Mouse (Mus musculus): ENCODE results near the gene Tbc1d12.
"Not testable (repeated sequence)": the region's sequence is repeated elsewhere in the genome, so short reads cannot be mapped to it uniquely, and the experiment has no call there.

The Tbc1d12 gene

DNA sequence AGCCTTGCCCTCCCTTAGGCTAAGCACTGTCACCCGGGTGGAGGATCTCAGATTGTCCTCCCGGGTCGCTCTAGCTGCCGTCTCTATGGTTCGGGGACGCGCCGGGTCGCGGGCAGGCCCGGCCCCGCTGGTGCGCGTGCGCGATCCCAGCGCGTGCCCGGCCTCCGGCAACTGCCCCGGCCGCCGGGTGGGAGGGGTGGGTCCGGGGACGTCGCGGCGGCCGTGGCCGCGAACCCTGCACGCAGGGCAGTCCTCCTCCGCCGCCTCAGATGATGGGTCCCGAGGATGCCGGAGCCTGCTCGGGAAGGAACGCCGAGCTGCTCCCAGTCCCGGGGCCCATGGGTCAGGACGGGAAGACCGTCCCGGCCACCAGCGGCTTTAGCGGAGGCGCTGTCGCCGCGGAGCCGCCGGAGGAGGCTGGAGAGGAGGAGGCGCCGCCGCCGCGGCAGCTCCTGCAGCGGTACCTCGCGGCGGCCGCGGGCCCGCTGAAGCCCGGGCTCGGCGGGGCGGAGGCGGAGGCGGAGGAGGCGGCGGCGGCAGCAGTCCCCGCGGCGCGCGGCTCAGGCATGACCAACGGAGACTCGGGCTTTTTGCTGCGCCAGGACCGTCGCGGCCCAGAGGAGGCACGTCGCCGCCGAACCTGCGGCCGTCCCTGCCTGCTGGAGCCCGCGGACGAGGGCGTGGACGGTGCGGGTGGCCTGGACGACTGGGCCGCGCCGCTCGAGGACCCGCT, at the start of gene Tbc1d12:
Gene Tbc1d12 (plus strand): TSS at position 142 of the 733 bp plus-strand sequence.
- peak; percentile 87 for DNase-seq (ENCODE audit: low read depth)

DNA sequence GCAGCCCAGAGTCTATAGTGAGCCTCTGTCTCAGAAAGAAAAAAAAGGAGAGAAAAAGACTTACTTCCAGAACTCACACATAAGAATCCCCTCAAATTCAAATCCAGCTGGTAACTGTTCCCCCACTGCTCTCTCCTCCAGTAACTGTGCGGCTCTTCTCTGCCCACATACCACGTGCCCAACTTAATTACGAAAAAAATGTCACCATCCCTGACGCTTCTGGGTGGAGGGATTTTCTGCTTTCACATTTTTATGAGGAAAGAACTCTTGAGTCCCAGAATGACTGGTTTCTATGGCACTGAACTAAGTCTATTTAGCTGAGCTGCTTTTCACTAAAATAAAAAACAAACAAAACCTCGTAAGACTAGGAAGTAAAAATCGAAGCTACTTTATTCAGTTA, 48.6 kb upstream of the Tbc1d12 start:
- DNase-seq (ENCODE audit: low read depth): no peak

DNA sequence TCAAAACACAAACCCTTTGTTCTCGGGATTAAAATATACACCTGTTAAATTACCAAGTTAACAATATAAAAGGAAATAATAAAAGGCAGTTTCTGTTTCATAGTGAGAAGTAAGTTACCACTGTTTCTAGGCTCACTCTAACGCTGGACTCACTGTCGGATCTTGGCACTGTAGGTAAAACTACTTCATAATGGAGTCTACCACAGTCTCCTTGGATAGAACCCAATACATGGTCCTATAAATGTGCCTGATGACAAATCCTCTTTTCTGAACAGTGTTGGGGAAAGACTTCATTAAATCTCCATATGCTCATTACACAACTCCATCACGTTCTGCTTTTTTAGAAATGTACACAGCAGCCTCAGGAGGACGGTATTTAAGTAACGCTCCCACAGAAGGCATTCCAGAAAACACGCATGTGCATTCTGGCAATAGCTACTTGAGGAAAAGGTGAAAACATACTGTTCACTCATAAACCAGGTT, 42.8 kb upstream of the Tbc1d12 start:
- DNase-seq (ENCODE audit: low read depth): no peak

DNA sequence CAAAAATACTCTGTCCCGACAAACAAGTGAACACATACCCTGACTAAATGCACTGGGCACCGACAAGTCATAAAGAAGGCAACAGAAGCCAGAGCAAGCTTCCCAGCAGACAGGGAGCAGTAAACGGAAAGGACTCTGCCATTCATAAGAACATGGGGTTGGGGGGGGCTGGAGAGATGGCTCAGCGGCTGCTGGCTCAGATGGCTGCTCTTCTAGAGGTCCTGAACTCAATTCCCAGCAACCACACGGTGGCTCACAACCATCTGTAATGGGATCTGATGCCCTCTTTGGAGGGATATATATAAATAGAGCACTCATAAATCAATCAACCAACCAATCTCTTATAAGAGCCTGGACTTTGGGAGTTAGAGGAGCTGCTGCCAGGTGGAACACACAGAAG, 39.8 kb upstream of the Tbc1d12 start:
- no peak for DNase-seq (ENCODE audit: low read depth)

DNA sequence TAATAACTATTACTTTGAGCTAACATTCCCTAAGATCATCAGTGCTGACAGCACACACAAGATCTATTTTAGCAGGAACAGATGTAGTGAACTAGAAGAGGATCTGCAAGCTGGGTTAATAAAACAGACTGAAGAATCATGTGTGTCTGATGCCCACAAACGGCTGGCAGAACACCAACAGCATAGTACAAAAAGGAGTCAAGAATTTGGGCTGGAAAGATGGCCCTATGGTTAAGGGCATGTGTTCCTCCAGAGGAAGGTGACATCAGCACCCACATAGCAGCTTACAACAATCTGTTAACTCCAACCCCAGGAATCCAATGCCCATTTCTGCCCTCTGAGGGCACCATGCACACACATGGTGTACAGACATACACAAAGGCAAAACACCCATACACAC, 38.1 kb upstream of the Tbc1d12 start:
- DNase-seq (ENCODE audit: low read depth): no peak

DNA sequence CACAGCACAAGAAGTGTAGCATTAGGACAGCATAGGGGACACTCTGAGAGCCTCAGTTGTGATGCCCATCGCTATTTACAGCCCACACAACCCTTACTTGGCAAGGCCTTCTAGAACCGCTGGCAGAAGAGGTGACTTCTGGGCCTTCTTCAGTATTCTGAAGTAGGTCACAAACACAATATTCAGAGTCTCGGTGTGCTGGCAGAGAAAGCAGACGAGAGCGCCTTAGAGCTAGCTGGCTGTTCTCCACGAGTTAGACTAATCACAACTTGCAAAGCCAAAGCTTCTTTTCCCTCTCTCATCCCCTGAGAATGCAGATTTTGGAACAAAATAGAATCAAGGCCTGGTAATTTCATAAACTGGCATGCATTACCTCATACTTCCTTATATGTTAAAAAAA, 37.6 kb upstream of the Tbc1d12 start:
- DNase-seq (ENCODE audit: low read depth): no peak

DNA sequence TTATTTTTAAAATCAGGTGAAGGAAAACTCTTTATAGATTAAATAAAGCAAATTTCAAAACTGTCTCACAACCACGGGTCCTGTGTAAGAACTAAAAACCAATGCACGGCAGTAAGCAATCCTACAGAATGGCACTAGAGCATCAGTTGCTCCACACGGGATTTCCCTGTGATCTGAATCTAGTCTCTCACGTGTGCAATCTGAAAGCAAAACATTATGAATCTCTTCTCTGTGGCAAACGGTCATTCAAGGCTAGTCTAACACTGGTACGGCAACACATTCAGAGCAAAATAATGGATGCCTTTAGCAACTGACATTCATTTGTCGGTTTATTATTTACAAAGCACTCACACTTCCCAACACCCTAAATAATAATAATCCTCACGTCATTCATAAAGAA, 18.2 kb upstream of the Tbc1d12 start:
- DNase-seq (ENCODE audit: low read depth): peak; percentile 31

DNA sequence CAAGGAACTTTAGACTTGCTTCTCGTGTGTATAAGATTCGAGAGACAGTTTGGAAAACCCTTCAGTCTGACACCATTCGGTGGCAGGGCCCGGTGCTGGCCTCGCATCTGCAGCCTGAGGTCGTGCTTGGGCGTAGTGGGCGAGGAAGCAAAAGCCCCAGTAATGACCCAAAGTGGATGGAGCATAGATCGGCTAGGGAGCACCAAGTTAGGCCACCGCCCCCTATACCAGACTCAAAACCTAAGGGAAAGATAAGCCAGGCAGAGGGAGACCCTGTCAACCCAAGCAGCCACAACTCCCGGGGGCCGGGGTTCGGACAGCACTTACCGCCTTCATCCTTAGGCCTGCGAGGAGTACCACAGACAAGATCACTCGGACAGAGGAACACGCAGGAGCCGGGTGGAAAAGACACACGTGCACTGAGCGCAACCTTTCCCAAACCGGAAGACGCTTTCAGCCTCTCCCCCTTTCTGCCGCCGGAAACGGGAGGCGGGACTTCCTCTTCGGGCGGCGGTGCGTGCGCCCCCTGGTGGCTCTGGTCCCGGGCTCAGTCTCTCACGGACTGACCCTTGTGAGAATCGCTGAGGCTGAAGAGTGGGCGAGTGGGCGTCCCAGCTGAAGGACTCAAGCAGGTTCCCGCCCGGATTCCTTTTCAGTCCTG, 17.5 kb upstream of the Tbc1d12 start, which contains the start of gene Noc3l:
Gene Noc3l (minus strand): TSS at position 472 of the 661 bp plus-strand sequence.
- DNase-seq (ENCODE audit: low read depth): peak; percentile 90

DNA sequence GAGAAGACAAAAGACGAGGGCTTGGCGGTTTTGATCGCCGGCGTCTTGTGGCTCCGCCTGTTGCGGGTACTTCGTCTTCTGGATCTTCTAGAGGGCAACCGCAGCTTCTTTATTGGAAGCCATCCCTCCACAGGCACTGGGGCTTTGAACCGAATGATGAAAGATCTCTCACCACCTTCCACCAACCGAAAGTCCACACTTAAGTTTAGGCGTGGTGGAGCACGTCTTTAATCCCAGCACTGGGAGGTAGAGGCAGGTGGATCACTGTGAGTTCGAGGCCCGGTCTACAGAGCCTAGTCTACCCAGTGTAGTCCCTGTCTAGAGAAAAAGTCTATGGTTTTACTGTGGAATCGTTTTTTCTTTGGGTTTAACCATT, 17.0 kb upstream of the Tbc1d12 start:
- no peak for DNase-seq (ENCODE audit: low read depth)

DNA sequence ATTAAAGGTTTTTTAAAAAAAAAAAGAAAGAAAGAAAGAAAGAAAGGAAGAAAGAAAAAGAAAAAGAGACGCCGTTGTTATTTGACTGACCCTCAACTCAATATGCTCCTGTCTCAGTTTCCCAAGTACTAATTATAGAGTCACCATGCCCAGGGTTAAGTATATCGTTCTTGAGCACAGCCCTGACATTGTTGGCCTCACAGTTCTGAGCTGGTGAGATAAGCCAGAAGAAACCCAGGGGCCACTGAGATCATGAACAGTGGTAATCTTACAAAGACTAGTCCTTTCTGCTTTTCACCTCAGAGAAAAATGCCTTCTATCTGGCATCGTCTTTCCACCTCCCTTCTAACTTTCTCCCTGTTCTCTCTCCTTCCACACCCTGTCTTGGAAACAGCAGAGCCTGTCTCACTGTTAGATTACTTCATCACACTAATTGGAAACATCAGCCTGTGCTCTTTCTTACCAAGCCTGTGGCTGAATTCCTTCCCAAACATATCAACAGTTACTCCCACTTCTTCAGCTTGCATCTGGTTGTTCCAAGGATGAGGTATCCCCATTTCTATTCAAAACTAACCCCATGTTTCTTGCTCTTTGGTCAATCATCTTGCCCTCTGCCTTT, 16.1 kb upstream of the Tbc1d12 start:
- no peak for DNase-seq (ENCODE audit: low read depth)

DNA sequence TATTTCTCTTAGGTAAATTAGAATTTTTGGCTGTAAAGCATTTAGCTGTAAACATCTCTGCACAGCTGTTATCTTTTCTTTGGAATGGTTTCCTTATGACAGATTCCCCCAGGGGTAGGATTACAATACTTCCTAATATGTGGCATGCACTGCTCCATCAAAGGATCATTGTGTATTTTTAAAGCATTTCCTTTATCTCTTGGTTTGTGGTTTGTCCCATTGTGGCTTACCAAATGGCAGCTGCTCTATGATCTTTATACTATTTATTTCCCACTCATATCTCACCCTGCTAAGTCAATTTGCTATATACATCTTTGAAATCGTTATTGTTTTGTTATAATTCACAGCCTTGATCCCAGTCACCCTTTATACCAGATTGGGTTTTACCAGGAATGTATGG, 3.2 kb upstream of the Tbc1d12 start:
- no peak for DNase-seq (ENCODE audit: low read depth)

DNA sequence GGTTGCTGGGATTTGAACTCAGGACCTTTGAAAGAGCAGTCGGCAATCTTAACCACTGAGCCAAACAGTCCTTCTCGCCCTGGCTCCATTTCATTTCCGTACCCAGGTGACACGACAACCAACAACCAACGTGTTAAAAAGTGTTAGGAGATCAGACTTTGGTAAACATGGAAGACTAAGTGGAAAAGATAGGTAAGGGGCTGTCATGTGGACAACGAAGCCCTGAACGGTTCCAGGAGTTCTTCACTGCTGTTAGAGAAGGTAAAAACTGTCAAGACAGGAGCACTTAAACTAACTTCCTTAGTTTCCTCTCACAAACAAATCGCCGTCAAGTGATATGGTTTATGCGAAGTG, 318 bp upstream of the Tbc1d12 start:
- no peak for DNase-seq (ENCODE audit: low read depth)

DNA sequence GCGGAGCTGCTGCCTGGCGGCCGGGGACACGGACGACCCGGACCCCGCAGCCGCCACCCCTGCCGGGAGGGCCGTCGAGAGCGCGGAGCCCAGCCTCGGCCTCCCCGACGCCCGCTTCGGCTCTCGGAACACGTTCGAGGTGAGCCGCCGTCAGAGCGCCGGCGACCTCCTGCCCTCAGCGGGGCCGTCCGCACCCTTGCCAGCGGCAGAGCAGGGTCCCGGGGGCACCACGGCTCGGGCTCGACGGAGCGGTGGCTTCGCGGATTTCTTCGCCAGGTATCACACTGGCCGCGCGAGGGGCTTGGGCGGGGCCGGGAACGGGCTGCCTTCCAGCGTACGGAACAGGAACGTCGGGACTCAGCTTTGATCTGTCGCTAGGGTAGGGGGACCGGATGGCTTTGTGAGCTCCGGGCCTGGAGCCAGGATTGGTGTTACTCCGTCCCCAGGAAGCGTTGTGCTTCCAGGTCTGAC, 827 bp downstream of the Tbc1d12 start:
- DNase-seq (ENCODE audit: low read depth): peak; percentile 64

DNA sequence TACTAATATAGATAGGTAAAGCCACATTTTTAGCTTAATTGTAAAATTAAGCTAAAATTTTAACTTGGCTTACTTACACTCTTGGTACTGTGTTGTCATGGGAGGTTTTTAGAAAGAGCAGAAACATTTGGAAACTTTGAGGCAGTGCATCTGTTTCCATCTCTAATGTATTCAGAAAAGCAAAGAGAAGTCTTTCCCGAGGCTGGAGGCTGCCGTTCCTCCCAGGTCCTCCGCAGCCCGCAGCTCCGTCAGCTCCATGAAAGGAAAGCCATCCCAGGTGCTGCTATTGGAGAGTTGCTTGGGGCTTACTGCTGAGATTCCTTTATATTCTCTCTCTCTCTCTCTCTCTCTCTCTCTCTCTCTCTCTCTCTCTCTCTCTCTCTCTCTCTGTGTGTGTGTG, 8.4 kb downstream of the Tbc1d12 start:
- no peak for DNase-seq (ENCODE audit: low read depth)

DNA sequence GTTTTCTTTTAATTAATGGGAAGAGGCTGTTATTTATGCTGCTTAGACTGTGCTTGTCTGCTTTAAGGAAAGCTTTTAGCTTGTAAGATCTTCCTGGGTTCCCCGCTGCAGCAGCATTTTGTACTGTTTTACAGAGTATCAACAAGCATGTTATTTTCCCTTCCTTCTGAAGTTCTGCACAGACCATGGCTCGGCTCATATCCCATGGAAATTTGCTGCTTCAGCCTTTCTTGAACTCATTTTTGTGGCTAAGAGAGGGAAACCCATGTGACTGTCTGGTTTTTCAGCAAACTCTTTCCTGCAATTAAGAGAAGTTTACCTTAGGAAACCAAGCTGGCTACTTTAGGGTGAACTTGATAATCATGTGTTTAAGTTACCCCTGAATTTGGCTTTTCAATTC, 10.0 kb downstream of the Tbc1d12 start:
- peak; percentile 30 for DNase-seq (ENCODE audit: low read depth)

DNA sequence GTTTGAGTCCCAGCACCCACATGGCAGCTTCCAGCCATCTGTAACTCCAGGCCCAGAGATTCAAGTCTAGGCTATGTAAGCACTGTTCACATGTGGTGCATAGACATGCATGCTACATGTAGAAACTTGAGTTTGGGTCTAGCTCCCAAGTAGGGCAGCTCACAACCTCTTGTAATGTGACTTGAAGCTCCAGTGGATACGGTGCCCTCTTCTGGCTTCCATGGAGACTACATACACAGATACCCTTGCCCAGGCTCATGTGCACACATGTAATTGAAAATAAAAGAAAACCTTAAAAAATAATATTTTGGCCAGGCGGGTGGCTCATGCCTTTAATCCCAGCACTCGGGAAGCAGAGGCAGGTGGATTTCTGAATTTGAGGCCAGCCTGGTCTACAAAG, 21.8 kb downstream of the Tbc1d12 start:
- peak; percentile 54 for DNase-seq (ENCODE audit: low read depth)

DNA sequence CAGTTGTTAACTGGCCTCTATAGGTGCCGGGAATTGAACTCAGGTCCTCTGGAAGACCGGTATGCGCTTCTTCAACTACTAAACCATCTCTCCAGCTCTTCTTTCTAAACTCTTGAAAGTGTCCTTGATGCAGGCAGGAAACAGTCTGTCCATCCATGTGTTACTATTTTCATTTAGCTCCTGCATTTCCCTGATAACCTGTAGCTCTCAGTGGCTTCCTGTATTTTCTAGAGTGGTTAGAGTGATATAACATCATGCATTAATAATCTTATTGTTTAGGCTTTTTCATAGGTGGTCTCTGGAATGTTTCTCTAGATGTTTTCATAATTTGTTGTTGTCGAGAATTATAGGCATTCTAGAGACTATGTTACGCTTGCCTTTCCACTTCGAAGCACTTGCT, 26.1 kb downstream of the Tbc1d12 start:
- DNase-seq (ENCODE audit: low read depth): peak; percentile 31

DNA sequence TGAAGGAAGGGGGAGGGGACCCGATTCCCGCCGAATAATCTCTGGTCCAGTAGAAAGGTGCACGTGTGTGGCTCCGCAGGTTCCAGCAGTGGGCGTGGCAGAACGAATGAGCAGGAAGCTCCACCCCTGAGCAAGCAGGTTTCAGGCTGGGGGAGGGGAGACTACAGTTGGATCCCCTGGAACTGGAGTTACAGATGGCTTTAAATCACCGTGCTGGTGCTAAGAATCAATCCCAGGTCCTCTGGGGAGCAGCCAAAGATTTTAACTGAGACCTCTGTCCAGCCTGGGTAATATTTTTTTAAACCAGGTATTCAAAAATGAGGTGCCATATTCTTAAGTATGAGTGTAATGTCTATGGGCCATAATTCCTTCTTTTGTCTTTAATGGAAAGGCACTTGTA, 38.4 kb downstream of the Tbc1d12 start:
- DNase-seq (ENCODE audit: low read depth): not testable (repeated sequence)

DNA sequence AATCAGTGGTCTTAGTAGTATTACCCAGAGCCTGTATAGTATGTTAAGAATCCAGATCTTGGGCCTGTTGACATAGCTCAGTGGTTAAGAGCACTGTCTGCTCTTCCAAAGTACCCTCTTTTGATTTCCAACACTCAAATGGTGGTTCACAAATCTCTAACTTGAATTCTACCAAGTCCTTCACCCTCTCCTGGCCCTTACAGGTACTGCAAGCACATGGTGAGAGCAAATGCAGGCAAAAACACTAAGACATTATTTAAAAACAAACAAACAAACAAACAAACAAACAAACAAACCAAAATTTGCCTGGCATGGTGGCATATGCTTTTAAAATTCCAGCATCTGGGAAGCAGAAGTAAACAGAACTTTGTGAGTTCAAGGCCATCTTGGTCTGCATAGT, 43.9 kb downstream of the Tbc1d12 start:
- DNase-seq (ENCODE audit: low read depth): peak; percentile 43

DNA sequence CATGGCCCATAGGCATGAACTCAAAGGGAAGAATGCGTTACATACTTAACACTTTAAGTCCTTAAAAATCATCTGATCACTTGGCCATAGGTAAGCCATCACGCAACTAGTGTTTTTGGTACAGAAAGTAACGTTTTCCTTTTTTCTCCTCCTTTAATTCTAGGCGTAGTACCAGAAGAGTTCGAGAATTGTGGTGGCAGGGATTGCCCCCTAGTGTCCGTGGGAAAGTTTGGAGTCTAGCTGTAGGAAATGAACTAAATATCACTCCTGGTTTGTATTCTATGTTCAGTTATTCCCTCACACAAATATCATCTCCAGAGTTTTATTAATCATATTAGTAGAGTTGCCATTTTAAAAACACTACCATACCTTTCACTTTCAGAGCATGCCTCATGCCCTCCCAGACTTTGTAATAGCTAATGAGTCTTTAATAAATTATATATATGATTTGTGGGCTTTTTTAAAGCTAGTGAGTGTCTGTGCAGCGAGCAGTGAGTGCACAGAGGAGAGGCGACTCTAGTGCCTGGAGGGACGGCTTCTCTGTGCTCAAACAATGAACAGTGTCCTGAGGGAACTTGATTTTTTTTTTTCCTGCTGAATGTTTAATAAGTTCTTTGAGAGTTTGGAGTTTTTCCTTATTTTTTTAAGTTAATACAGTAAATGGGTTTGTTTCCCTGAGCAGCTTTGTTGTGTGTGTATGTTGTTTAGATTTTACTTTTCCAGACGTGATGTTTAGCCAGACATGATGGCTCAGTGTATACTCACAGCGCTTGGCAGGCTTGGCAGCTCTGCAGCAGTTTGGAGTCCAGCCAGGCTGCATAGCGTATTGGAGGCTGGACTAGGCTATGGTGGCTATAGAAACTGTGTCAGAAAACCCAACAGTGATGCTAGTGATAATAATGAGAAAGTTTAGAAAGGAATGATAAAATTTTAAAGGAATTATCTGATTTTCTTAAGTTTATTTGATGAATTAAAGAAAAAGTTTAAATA, 65.1 kb downstream of the Tbc1d12 start:
- peak; percentile 12 for DNase-seq (ENCODE audit: low read depth)

DNA sequence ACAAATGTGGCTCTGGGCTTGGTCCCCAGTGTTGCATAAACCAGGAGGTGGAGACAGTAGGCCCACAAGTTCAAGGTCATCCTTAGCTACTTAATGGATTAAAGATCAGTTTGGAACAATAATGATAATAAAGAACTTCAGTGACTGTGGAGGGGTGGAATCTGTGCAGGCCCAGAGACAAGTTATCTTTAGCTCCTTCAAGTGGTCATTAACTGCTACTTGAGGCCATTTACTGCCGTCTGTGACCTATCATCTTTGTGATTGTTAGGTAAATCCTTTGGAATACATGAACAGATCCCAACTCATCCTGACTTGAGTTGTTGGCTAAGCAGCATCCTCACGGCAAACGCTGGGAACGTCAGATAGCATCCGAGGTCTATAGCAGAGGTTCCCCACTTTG, 66.1 kb downstream of the Tbc1d12 start:
- no peak for DNase-seq (ENCODE audit: low read depth)

DNA sequence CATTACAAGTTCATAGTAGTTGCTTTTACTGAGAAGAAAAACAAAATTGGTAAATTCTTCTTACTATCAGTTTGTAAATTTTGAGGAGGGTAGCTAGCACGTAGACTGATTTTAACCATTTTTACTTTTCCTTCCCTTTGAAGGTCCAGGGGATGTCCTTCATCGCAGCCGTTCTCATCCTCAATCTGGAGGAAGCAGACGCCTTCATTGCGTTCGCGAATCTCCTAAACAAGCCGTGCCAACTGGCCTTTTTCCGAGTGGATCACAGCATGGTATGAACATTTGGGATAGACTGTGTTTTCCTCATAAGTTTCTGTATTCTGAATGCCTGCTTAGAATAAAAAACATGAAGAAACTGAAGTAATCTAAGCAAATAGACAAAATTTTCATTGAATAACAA, 77.4 kb downstream of the Tbc1d12 start:
- DNase-seq (ENCODE audit: low read depth): no peak

Measured in 416B (cell line).